Mouse (Mus musculus) c-Kit-positive CD71-positive TER-119-positive erythroid progenitor cells, embryonic 14.5 days (primary cell): ENCODE data around the gene Tcf25.

Experiments
- DNase-seq: peaks from one replicate; pipeline ENCODE4 v3.0.0-alpha.2; 2013; ENCODE audit warnings: low spot score

The Tcf25 gene

DNA sequence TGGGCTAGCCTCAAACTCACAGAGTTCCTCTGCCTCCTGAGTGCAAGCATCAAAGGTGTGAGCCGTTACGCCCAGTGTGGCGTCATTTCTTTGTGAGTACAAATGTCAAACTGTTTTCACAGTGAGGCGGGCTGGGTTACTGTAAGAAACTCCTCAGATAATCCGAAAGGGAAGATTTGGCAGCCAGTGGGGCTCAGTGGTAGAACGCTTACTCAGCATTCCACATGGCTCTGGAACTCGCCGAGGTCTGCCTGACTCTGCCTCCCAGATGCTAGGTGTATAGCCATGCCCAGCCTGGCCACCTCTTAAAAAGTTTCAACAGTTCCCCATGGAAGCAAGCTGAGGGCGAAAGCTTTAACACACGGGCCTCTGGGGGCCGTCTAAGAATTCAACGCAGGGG lies 21.4 kb upstream of the Tcf25 start:
- DNase-seq = no peak

DNA sequence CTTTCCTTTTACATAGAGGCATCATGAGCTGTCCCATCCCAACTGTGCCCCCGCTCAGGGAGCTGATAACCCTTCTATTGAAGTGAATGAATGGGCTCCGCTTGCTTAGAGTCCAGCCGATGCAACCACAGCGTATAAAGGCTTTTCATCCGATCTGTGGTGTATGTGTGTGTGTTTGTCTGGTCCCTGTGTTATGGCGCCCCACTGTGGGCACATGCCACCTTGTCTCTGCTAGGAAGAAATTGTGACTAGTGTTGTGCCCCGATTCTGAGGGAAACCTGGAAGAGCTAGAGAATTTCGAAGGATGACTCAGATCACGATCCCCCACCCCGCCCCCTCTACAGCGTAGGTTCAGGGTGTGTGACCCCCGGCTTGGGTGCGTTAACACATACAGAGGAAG lies 20.8 kb upstream of the Tcf25 start:
- no peak for DNase-seq

DNA sequence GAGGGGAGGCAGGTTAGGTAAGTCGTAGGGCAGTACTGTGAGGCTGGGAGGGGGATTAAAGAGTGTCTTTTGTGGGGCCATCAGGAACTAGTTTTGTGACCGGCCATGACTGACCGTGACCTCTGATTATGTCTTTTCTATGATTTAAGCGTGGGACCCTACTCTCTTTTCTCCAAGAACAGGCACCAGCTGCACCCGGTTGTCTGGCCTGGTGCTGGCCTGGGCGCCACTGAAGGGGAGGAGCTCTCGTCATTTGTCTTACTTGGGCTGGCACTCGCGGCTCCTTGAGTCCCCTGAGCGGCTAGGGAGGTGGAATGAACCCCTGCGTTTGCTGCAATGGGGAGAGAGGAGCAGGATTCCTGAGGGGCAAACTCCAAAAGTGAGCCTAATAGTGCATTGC lies 20.3 kb upstream of the Tcf25 start:
- no peak for DNase-seq

DNA sequence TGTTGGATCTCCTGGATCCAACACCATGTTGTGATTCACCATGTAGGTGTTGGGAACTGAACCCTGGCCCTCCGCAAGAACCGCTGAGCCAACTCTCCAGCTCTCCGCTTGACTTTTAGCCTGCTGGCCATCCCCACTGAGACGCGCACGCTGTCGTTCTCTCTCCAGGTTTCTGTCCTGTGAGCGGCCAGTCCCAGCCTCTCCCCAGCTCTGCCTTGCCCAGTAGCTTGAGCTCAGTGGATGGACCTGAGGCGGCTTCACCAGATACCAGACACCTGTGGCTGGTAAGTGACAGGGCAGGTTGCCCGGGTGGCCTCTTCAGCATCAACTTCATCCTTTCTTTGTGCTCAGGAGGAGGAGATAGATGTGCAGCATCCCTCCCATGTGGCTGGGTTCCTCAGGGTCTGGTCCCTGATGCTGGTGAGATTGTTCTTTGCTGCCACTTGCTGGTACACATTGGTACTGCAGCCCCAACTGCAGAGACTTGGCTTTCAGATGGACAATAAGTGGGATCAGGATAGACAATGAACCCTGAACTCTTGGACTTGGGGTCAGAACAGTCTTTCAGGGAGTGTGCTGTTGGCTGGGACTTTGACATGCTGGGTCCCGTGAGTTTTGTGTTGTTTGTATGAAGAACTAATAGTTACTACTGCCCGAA lies 12.3 kb upstream of the Tcf25 start:
- peak; percentile 76 for DNase-seq

DNA sequence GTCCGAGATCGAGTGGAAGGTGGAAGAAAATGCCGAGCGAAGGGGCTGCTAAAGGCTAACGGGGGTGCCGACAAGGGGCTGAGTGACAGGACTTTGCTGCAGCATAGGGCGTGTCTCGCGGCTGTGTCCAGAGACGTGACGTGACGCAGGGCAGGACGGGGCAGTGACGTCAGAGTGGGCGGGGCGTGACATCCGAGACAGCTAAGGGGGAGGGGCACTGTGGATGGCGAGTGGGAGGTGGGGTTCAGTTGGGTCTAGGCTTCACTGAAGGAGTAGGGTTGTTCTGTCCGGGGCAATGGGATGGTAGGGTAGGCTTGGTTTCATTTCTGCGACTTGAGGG lies 656 bp downstream of the Tcf25 start:
- DNase-seq = peak; percentile 90

DNA sequence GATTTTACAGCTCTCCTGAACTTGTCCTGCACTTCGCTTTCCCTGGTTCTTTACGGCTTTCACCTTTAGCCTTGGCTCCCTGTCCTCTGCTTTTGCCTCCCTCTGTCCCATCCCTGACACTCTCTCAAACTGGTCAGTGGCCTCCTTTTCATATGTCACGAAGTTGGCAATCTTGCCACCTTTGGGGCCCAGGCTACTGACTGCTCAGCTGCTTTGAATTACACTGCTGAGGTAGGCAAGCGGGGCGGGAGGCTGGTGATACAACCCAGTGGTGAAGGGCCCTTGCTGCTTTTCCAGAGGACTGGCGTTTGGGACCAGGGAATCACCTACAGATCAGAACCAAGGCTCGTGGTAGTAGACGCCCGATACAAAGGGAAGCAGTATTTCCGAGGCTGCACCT lies 2.1 kb downstream of the Tcf25 start:
- no peak for DNase-seq

DNA sequence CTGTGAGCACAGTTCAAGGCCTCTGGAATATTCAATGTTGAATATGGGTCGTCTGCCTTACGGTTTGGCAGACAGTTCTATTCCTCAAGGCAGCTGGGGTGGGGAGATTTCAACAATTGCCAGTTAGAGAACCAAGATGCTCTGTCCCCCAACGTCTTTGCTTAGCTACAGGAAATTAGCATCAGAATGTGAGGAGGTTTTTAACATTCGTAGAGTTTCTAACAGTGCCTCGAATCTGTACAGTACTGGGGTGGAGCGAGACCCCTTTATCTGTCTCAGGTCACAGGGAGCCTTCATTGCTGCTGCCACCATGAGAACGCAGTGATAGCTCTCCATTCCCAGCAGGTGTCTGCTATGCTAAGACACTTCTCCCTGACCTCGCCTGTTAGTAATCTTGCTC lies 2.6 kb downstream of the Tcf25 start:
- no peak for DNase-seq

DNA sequence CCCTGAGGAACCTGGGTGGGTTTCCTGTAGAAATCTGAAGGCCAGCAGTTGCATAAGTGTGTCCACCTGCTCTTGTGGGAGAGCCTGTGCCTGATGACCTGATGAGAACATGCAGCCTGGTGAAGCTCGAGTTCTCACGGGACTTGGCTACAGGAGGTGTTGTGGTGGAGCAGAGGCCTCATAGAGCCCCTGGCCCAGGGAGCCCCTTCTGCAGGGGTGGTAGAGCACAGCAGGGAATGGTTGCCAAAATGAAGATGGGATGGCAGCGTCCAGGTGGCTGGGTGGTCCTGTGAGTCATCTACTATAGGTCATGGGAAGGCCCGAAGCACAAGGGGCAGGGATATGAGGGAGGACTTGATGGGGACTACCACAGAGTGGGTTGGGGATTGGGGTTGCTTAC lies 8.2 kb downstream of the Tcf25 start:
- DNase-seq = no peak

DNA sequence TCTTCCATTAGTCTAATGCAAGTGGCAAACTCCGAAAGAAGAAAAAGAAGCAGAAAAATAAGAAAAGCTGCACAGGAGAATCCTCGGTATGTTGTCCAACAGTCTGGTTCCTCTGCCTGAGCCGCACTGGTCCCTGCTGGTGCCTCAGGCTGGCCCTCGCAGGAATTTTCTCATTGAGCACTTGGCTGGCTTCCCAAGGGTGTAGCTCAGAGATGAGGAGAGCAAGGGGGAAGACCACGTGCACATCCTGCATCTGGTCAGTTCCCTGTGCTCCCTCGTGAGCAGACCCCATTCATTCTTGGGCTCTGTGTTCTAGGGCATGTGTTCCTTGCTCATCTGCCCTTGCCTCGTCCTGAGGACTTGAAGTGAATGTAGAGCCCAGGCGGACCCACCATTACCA lies 9.0 kb downstream of the Tcf25 start:
- no peak for DNase-seq

DNA sequence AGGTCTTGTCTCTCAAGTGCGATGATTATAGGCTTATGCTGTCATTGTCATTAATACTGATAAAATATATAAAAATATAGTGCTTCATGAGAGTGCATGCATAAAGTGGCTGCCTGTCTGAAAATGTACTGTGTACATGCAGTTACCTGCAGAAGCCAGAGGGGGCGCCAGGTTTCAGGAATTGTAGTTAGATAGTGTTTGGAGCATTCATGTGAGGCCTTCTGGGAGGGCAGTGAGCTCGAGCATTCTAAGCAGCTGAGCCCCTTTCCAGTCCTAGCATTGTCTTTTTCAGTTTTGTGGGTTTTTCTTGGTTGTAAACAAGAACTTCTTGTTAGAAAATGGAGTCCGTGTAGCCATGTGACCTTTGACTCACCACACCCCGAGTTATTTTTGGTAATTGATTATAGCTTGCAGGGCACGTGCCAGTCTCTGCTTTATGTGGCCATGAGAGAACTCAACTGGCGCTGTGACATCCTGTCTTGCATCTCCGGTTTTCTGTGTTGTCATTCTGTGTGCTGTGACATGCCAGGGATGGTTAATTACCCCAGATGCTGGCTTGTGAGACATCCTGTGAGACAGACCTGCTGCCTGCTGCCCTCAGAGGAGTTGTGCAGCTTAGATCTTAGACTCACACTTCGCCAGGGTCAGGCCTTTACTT lies 11.5 kb downstream of the Tcf25 start:
- DNase-seq = peak; percentile 38

DNA sequence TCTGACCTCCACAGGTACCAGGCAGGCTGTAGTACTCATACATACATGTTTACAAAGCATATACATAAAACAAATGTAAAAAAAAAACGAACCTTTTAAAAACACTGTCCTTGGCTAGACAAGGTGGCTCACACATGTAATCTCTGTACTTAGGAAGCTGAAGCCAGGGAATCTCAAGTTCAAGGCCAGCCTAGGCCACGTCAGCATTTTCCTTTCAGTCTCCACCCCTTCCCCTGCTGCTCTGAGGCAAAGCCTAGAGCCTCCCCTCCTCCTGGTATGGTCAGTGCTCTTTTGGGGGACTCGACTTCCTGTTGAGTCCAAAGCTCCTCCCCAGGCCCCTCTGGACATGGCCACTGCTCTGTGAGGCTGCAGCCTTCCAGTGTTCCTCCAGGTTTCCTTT lies 13.5 kb downstream of the Tcf25 start:
- no peak for DNase-seq

DNA sequence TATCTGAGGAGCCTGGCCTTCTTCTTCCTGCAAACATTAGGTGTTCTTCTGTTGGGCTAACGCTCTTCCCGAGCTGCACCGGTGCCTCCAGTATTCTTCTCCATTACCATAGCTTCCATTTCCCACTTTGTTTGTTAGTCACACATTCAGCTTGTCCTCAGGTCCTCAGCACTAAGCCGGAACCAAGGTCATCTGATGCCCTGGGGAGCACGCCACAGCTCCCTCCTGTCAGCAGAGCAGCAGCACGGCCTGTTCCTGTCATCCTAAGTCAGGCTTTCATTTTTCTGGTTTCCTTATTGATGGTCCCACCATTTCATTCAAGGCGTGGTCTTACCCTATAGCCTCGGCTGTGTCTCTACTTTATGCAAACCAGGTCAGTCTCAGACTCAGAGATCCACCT lies 14.2 kb downstream of the Tcf25 start:
- DNase-seq = no peak

DNA sequence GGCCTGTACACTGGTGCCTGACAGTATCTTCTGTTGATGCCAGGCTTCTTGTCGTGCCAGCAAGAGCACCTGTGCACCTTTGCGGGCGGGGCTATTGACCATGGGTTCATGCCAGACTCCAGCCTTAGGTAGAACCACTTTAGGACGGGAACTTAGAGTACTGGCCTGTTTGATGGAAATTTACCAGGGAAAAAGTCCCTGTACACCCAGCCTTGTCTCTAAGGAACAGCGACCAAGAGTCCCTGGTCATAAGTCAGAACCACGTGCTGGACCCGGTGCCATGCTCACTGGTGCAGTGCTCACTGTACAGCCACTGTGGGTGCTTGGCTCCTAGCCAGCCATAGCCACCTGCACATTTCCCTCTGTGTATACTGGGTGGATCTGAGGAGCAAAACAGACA lies 15.5 kb downstream of the Tcf25 start:
- DNase-seq = no peak

DNA sequence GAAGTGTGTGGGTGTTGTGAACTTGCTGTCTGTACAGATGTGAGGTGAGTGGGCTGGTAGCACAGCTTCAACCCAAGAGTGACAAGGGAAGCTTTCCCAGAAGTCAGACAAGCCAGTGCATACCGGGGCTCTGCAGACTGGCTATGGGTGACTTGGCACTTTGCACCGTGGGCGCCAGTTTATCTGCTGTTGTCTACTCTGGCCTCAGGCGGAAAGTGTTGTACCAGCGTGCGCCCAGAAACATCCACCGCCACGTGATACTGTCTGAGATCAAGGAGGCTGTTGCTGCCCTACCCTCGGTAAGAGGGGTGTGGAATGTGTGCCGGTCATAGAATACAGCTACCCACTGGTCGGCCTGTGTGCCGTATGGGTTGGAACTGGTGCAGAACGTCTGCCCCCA lies 24.8 kb downstream of the Tcf25 start:
- no peak for DNase-seq

DNA sequence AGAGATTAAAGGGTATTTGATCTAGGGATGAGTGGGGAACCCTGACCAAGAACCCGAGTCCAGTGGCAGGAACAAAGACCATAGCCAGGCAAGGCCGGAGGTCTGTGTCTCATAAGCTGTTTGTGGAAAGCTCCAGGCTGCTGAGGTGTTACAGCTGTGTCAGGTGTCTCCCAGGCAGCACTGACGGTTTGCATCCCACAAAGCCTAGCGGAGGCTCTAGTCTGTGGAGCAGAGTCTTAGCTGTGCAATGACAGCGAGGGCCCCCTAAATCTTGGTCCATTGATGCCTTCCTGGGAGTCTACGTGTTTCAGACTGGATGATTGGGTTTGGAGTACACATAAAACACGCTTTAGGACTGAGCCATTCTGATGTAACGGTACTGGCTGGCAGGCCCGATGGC lies 28.4 kb downstream of the Tcf25 start:
- no peak for DNase-seq

DNA sequence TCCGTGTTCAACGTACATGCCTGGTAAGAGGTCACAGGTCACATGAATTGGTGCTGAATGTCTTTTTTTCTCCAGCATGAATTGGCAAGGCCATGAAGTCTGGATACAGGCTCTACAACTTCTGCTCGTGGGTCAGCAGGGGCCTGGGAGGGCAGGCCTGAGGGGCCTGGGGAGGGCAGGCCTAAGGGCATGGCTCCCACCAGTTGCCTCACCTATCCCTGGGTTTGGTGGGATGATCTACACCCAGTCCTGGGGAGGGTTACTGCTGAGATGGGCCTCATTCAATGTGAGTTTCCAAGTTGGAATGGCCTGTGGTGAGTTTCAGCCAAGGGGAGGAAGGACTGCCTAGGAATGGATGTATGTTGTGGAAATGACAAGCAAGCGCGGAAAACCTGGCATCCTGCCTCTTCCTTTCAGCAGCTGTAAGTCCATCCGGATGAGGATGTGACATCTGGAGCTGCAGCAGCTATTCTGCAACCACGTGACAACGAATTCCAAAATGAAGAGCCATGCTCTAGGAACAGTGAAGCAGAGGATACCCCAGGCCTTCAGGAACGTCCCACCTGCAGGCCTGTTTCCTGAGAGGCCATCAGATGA lies 29.3 kb downstream of the Tcf25 start:
- no peak for DNase-seq

DNA sequence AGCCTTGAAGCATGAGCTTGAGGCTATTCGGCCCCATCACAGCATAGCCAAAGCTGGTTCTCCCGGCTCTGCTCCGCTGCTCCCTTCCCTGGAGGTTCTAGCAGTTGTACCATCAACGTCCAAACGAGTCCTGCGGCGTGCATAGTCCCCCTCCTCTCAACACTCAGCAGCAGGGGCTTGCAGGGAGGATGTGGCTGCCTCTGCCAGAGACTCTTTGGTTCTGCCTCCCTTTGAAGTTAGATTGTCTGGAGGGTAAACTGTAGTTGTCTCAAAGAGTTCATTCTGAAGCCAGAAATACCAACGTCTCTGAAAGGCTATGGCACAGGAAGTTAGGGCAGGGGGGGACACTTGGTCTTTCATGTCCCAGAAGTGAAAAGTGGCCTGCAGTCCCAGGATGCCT lies 31.0 kb downstream of the Tcf25 start:
- no peak for DNase-seq

DNA sequence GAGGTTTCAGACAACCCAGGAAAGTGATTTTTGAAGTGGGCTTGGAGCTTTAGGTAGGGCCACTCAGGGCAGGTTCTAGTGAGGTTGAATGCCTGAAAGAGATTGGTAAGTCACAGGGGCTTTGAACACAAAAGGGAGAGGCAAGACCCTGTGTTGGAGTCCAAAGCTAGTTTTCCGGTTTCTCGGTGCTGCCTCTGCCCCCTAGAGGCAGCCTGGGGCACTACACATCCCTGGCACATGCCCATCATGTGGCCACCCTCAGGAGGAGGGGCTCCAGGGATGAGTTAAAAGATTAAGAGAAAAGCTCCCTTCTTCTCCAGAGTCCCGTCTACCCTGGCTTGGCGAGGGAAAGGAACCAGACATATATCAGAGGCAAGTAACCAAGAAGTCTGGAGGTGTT lies 33.2 kb downstream of the Tcf25 start, which contains the start of gene Mc1r:
Gene Mc1r (plus strand): TSS at position 322 of the 400 bp plus-strand sequence.
- peak; percentile 67 for DNase-seq

DNA sequence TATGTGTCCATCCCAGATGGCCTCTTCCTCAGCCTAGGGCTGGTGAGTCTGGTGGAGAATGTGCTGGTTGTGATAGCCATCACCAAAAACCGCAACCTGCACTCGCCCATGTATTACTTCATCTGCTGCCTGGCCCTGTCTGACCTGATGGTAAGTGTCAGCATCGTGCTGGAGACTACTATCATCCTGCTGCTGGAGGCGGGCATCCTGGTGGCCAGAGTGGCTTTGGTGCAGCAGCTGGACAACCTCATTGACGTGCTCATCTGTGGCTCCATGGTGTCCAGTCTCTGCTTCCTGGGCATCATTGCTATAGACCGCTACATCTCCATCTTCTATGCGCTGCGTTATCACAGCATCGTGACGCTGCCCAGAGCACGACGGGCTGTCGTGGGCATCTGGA lies 34.1 kb downstream of the Tcf25 start:
- DNase-seq = no peak

DNA sequence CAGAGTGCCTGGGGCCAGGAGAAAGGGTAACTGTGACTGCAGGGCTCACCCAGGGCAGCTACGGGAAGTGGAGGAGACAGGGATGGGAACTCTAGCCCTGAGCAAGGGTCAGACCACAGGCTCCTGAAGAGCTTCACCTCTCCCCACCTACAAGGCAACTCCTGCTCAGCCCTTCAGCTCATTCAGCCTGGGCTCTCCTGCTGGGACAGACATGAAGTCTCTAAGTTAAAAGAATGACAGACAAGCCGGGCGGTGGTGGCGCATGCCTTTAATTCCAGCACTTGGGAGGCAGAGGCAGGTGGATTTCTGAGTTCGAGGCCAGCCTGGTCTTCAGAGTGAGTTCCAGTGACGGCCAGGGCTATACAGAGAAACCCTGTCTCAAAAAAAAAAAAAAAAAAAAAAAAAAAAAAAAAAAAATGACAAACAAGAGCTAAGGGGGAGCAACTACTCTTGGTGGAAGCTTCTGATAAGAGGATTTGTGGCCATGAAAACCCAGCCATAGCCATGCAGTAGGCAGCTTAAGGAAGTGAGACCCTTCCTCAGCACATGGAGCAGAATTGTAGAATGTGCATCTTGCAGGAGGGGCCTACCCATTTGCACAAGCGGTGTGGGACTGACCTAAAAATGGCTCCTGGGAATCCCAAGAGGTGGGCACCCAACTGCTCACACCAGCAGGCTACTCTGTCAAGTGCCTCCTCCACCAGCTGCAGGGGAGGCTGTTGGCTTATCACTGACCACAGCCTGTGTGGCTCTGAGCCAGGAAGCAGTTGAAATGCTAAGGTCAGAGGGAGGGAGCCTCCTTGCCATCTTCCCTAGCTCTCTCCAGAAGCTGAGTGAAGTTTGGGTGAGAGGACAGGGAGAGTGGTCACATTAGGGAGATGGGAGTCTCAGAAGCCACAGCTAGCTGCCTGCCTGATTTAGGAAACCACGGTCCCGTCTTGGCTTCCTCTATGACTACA lies 35.3 kb downstream of the Tcf25 start:
- no peak for DNase-seq

DNA sequence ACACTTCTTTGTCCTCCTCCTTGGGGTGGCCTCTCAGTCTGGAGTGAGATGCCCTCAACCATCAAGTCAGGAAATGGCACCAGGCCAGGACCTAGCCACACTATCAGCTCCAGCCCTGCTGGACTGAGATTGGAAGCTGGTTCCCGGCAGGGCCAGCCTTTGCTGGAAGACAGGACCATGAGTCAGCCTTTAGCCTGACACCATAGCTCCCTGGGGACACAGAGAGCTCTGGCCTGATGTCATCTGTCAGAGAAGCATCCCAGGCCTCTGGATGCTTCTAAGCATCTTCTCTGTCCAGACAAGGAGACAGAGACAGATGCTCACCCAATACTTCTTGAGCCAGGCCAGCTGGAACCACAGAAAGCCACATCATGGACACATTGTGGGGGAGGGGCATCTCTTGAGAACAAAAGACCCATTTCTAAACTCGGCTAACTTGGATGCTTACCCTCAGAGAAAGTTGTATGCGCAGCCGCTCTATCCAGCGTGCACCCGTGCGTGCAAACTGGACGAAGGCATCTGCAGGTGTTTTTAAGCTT lies 36.6 kb downstream of the Tcf25 start:
- no peak for DNase-seq

DNA sequence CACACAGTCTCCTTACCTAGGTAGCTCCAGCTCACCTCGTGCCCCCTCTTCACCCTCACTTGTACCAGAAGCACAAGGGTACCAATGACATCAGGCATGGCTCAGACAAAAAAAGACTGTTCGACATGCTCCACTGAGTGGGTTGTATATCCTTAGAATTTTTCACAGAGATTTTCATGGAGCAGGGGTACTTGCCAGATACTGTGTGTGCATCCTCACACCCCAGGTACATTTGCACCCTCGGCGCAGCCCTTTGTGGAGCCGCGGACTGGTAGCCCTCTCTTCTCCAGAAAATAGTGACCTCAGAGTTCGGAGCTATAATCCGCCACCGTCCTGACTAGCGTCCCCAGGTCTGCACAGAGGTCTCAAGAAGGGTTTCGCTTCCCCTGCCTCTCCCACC lies 37.2 kb downstream of the Tcf25 start:
- no peak for DNase-seq
